Mouse (Mus musculus) spleen, adult 2 months (tissue): Measurements from ENCODE around the gene Zbtb44.

Experiments
- CTCF ChIP-seq: fragments of 200-500 bp; IDR thresholded peaks from 2 replicates; pipeline ENCODE4 v1.5.1; 2011; ENCODE audit warnings: mild to moderate bottlenecking, inconsistent platforms; ENCODE audit not compliant: insufficient read depth, insufficient read length, insufficient replicate concordance; ENCODE audit errors: extremely low read depth
- POLR2A ChIP-seq: fragments of 200-500 bp; IDR thresholded peaks from 2 replicates; pipeline ENCODE4 v1.6.1; 2011; ENCODE audit warnings: low read depth, low read length, inconsistent platforms

DNA sequence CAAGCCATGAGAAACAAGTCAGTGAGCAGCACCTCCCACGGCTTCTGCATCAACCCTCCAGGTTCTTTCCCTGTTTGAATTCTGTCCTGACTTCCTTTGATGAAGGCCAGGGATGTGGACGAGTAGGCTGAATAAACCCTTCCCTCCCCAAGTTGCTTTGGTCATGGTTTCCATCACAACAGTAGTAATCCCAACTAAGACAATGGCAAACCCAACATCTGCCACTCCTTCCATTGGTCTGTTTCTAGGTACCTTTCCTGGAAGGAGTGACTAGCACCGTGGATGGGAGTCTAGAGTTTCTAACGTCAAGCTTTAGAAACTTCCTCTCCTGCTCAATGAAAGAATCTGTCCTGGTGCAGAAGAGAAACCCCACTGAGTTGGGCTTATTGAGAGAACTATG, 12.8 kb upstream of the Zbtb44 start:
- TF ChIP-seq POLR2A (no peak), CTCF (no peak)
